ENCODE assay signal across 19 mouse cellular contexts in genomic region chr14:28514171-28514570, GRCm38 (mm10). TPM values are rescaled to one million over a fixed set of nuclear protein-coding genes. Genes with fewer than 3 reads are reported as not detected.
DNase-seq lines count a peak whose midpoint lies in the region; ATAC-seq and TF ChIP-seq lines count a peak whose summit lies in the region.
"Had no signal": no experiment of that assay in that cellular context is flagged by ENCODE, and none has a peak within 500 bp of the region (broad histone marks: within the 10 kb centered on the region; RNA-seq: fewer than 3 reads in every experiment).

No protein-coding gene starts in this region.

- no peaks in the 10 kb centered on the region for H3K9me3 ChIP-seq in forebrain, embryonic 14.5 days (replicated peaks; ENCODE audit: control insufficient read depth, low read length)
- H3K9me3 ChIP-seq in forebrain, embryonic 12.5 days, result no peaks in the 10 kb centered on the region
- no peaks in the 10 kb centered on the region for H3K9me3 ChIP-seq in limb, embryonic 11.5 days (ENCODE audit: control insufficient read depth, low read length)
- H3K9me3 ChIP-seq: liver, embryonic 15.5 days; neural tube, embryonic 15.5 days had no signal

- peak; percentile 46; the same call in 1 of the 2 replicates for ATAC-seq in forebrain, embryonic 14.5 days
- no peak for ATAC-seq in forebrain, embryonic 12.5 days (ENCODE audit: low FRiP score)
- ATAC-seq in limb, embryonic 11.5 days (ENCODE audit: insufficient number of reproducible peaks, low FRiP score, low TSS enrichment, low read depth), result no peak
- ATAC-seq: lung, postnatal 0 days had no signal

- peak; percentile 67 for DNase-seq in forebrain, embryonic 14.5 days (ENCODE audit: low spot score)
- peak; percentile 76 for DNase-seq in brain, embryonic 14.5 days (ENCODE audit: low read depth)
- no peak for DNase-seq in limb, embryonic 11.5 days (ENCODE audit: low spot score)
- no peak for DNase-seq in gastrocnemius, adult 2 months
- no peak for DNase-seq in adrenal gland, adult 8-10 months
- no peak for DNase-seq in thymus, postnatal 14 days
- DNase-seq: cerebellum, adult 18-20 months; gastrocnemius, postnatal 10 days; kidney, adult 9 months; right cerebral cortex, postnatal 4 days; thymus, postnatal 25 days had no signal

- TF ChIP-seq CTCF in brain, embryonic 14.5 days (IDR thresholded peaks at IDR 0.05; ENCODE audit: borderline replicate concordance, extremely low read depth, insufficient read depth, insufficient read length), result no peak
- TF ChIP-seq CTCF in embryonic fibroblast, embryonic 13.5 days (IDR thresholded peaks at IDR 0.05; ENCODE audit: borderline replicate concordance, insufficient read depth, low read length), result no peak
- TF ChIP-seq CTCF in gastrocnemius, adult 2 months (IDR thresholded peaks at IDR 0.05), result no peak

- intact Hi-C loops in gastrocnemius, adult 2 months (cut with DNase I), result loop anchor here (10.0 kb wide), 1 partner anchor 931 kb away; no protein-coding TSS in a partner anchor

- no peak overlapping the region for H3K4me2 ChIP-seq in forebrain, embryonic 14.5 days (ENCODE audit: low read length)
- H3K4me2 ChIP-seq in forebrain, embryonic 12.5 days, result no peak overlapping the region
- peak overlapping the region; percentile 29; the same call in 1 of the 2 replicates for H3K4me2 ChIP-seq in limb, embryonic 11.5 days (ENCODE audit: low read depth, severe bottlenecking)
- H3K4me2 ChIP-seq: liver, embryonic 15.5 days; neural tube, embryonic 15.5 days had no signal

- peaks cover 27% of the 10 kb centered on the region for H3K27me3 ChIP-seq in forebrain, embryonic 14.5 days (replicated peaks; ENCODE audit: control insufficient read depth, insufficient read depth, low read length)
- H3K27me3 ChIP-seq in forebrain, embryonic 12.5 days, result peaks cover 55% of the 10 kb centered on the region
- H3K27me3 ChIP-seq in limb, embryonic 11.5 days (ENCODE audit: control insufficient read depth, insufficient read depth, low read length), result no peaks in the 10 kb centered on the region

- 14% methylated on average over 2 of the region's 2 CpGs for WGBS in forebrain, embryonic 14.5 days
- 33% methylated on average over 2 of the region's 2 CpGs for WGBS in forebrain, embryonic 12.5 days
- 58% methylated on average over 2 of the region's 2 CpGs for WGBS in limb, embryonic 11.5 days

- TF ChIP-seq POLR2A in brain, embryonic 14.5 days (IDR thresholded peaks at IDR 0.05; ENCODE audit: borderline replicate concordance, extremely low read depth, insufficient read depth, insufficient read length, poor library complexity, severe bottlenecking), result no peak
- no peak for TF ChIP-seq POLR2A in embryonic fibroblast, embryonic 13.5 days (IDR thresholded peaks at IDR 0.05; ENCODE audit: low read depth, low read length)

- H3K27ac ChIP-seq in forebrain, embryonic 14.5 days (ENCODE audit: low read depth, low read length), result no peak overlapping the region
- no peak overlapping the region for H3K27ac ChIP-seq in forebrain, embryonic 12.5 days
- H3K27ac ChIP-seq in embryonic fibroblast, embryonic 13.5 days (ENCODE audit: insufficient read depth, low read length), result no peak overlapping the region
- H3K27ac ChIP-seq in limb, embryonic 11.5 days (replicated peaks; ENCODE audit: low read depth, low read length), result no peak overlapping the region
- H3K27ac ChIP-seq in gastrocnemius, adult 2 months, result no peak overlapping the region
- H3K27ac ChIP-seq: liver, embryonic 15.5 days; neural tube, embryonic 15.5 days had no signal

- no peak overlapping the region for H3K9ac ChIP-seq in forebrain, embryonic 14.5 days (ENCODE audit: low read length)
- no peak overlapping the region for H3K9ac ChIP-seq in forebrain, embryonic 12.5 days
- no peak overlapping the region; the same call in 1 of the 2 replicates for H3K9ac ChIP-seq in limb, embryonic 11.5 days (ENCODE audit: low read length)
- H3K9ac ChIP-seq: liver, embryonic 15.5 days; neural tube, embryonic 15.5 days had no signal

- no peaks in the 10 kb centered on the region for H3K36me3 ChIP-seq in forebrain, embryonic 14.5 days (ENCODE audit: control insufficient read depth, insufficient read depth, low read length)
- H3K36me3 ChIP-seq in forebrain, embryonic 12.5 days (replicated peaks), result no peaks in the 10 kb centered on the region
- peaks cover 13% of the 10 kb centered on the region; the same call in 1 of the 2 replicates for H3K36me3 ChIP-seq in limb, embryonic 11.5 days (ENCODE audit: control insufficient read depth, insufficient read depth, low read length)
- H3K36me3 ChIP-seq: liver, embryonic 15.5 days; neural tube, embryonic 15.5 days had no signal

- no peak overlapping the region for H3K4me3 ChIP-seq in forebrain, embryonic 14.5 days (ENCODE audit: low read depth, low read length)
- no peak overlapping the region for H3K4me3 ChIP-seq in forebrain, embryonic 12.5 days (replicated peaks)
- 0 out of 2 replicates have a peak overlapping the region, but pooled peaks have one; percentile 9 for H3K4me3 ChIP-seq in embryonic fibroblast, embryonic 13.5 days (ENCODE audit: insufficient read depth, low read length)
- H3K4me3 ChIP-seq in limb, embryonic 11.5 days (ENCODE audit: low read depth, low read length), result no peak overlapping the region
- no peak overlapping the region for H3K4me3 ChIP-seq in gastrocnemius, adult 2 months
- H3K4me3 ChIP-seq: liver, embryonic 15.5 days; myocyte; neural tube, embryonic 15.5 days had no signal

- H3K4me1 ChIP-seq in forebrain, embryonic 14.5 days (ENCODE audit: control insufficient read depth, insufficient read depth, low read length), result peaks cover 23% of the 10 kb centered on the region
- peaks cover 43% of the 10 kb centered on the region for H3K4me1 ChIP-seq in forebrain, embryonic 12.5 days
- H3K4me1 ChIP-seq in embryonic fibroblast, embryonic 13.5 days (ENCODE audit: control insufficient read depth, insufficient read depth, low read length), result no peaks in the 10 kb centered on the region
- H3K4me1 ChIP-seq in limb, embryonic 11.5 days (ENCODE audit: control insufficient read depth, insufficient read depth, low read length), result peaks cover 23% of the 10 kb centered on the region
- H3K4me1 ChIP-seq: liver, embryonic 15.5 days had no signal

RNA-seq across cellular contexts. Expression of gene Wnt5a, which starts 9.6 kb away (rescaled TPM):
- polyA plus RNA-seq in forebrain, embryonic 14.5 days (2014; fragmentation: Nextera tagmentation; extraction: Ambion mirVana), result 12.5 and 14.1 TPM in 2 replicates
- 16.1 and 20.3 TPM in 2 replicates for polyA plus RNA-seq in forebrain, embryonic 12.5 days (2016; fragmentation: Nextera tagmentation; extraction: Ambion mirVana)
- 15.0 and 22.6 TPM in 2 replicates for polyA plus RNA-seq in brain, embryonic 14.5 days (2012; rRNA removed)
- polyA plus RNA-seq in embryonic fibroblast, embryonic 13.5 days (2011; ENCODE audit: insufficient read length, low read depth, missing spikeins), result 90.9 and 112 TPM in 2 replicates
- polyA plus RNA-seq in limb, embryonic 11.5 days (2014; fragmentation: Nextera tagmentation; extraction: Ambion mirVana), result 110 and 115 TPM in 2 replicates
- 1 to 10 TPM; 4.9 to 6.2 TPM for total RNA-seq in gastrocnemius, adult 2 months (2021)
- 10 to 100 TPM; 51.7 to 61.5 (median 56.7) TPM for total RNA-seq in adrenal gland, adult 8-10 months (2022)
- total RNA-seq: megakaryocyte progenitor cell, adult 5-6 weeks; MEL had no signal

Comparison
In these comparisons a context has a peak if more than half of its experiments do, and no peak if none do; other contexts are left out.
1. DNase-seq: peak in forebrain, embryonic 14.5 days (single experiment) and brain, embryonic 14.5 days (single experiment); none in limb, embryonic 11.5 days (single experiment), gastrocnemius, adult 2 months (single experiment), adrenal gland, adult 8-10 months (single experiment) and thymus, postnatal 14 days (single experiment).